Mouse (Mus musculus) lung, postnatal 0 days (tissue): ENCODE data around the gene Narf. TPM values are rescaled to one million over a fixed set of nuclear protein-coding genes. Genes with fewer than 3 reads are reported as not detected.

ENCODE experiments used
- ATAC-seq: fragments of 200-750 bp; cut with Nextera tagmentation; 2 replicates; pipeline ENCODE4 v1.8.0; 2017; ENCODE audit warnings: moderate library complexity
- DNase-seq: peaks from one replicate; pipeline ENCODE4 v3.0.0-alpha.2; 2016; ENCODE audit warnings: low spot score
- H3K27ac ChIP-seq: fragments of 300-500 bp; sonication (generic); 2 replicates; pipeline ENCODE4 v1.5.1; 2014; ENCODE audit warnings: antibody characterized with exemption, mild to moderate bottlenecking, low read length, mixed read lengths
- H3K27me3 ChIP-seq: fragments of 300-500 bp; sonication (generic); replicated peaks from 2 replicates; pipeline ENCODE4 v1.6.1; 2014; ENCODE audit warnings: low read length, mixed read lengths; ENCODE audit not compliant: insufficient read depth
- H3K36me3 ChIP-seq: fragments of 300-500 bp; sonication (generic); 2 replicates; pipeline ENCODE4 v1.6.1; 2014; ENCODE audit warnings: low read length, mixed read lengths; ENCODE audit not compliant: insufficient read depth
- H3K4me1 ChIP-seq: fragments of 300-500 bp; sonication (generic); 2 replicates; pipeline ENCODE4 v1.6.1; 2014; ENCODE audit warnings: antibody characterized with exemption, low read depth, low read length, mixed read lengths; ENCODE audit not compliant: insufficient read depth
- H3K4me2 ChIP-seq: fragments of 300-500 bp; sonication (generic); replicated peaks from 2 replicates; pipeline ENCODE4 v1.6.1; 2014; ENCODE audit warnings: low read depth, mild to moderate bottlenecking, low read length, moderate library complexity, mixed read lengths
- H3K4me3 ChIP-seq: fragments of 300-500 bp; sonication (generic); 2 replicates; pipeline ENCODE4 v1.5.1; 2014; ENCODE audit warnings: low read depth, low read length
- H3K9ac ChIP-seq: fragments of 300-500 bp; sonication (generic); replicated peaks from 2 replicates; pipeline ENCODE4 v1.6.1; 2014; ENCODE audit warnings: low read depth, mild to moderate bottlenecking
- H3K9me3 ChIP-seq: fragments of 300-500 bp; sonication (generic); 2 replicates; pipeline ENCODE4 v1.6.1; 2016; ENCODE audit warnings: low read length, mixed read lengths
- CTCF ChIP-seq: IDR thresholded peaks from 2 replicates; pipeline ENCODE4 v1.5.1; 2016; ENCODE audit warnings: antibody characterized with exemption, mild to moderate bottlenecking
- EP300 ChIP-seq: IDR thresholded peaks from 2 replicates; pipeline ENCODE4 v1.6.1; 2016; ENCODE audit warnings: antibody characterized with exemption, mild to moderate bottlenecking, control low read depth
- WGBS: fragments of 180-500 bp; shearing (Covaris S2); extraction: QIAGEN DNeasy Blood & Tissue Kit; methylation state at CpG from one replicate; pipeline ENCODE4 v1.1.7; 2014; 5-methylcytosine and 5-hydroxymethylcytosine counted together
- polyA plus RNA-seq: library from polyadenylated mRNA; unstranded; fragments of >200 nt; fragmentation: Nextera tagmentation; extraction: Ambion mirVana; gene quantifications from 2 replicates; pipeline ENCODE4 v1.2.1, GENCODE M21; 2015

Gene Narf
- polyA plus RNA-seq, 1 experiment from 2014 or later: 18.7 TPM

DNA sequence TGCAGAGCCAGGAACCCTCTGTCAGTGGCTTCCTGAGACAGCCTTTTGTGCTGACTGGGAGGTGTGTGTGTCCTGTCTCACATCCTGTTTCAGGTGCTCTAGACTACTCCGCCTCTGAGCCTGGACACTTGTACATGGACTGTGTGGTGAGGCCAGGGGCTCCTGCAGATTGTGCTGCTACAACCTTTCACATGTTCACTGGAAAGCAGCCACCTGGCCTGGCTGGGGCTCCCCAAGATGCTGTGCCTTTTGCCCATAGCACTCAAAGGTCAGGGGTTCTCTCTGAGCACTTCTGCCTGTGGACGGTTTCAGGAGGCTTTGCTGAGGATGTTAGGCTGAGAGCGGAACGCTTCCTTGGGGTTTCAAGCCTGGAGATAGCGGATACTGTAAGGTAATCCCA lies 16.3 kb upstream of the Narf start:
- DNase-seq: no peak
- 82% methylated on average over 5 of the region's 5 CpGs for WGBS
- Histone ChIP-seq H3K4me3 (no peak overlapping the region), H3K4me1 (no peaks in the 10 kb centered on the region), H3K27me3 (no peaks in the 10 kb centered on the region), H3K36me3 (peaks cover 30% of the 10 kb centered on the region), H3K9me3 (no peaks in the 10 kb centered on the region), H3K4me2 (no peak overlapping the region), H3K27ac (no peak overlapping the region), H3K9ac (no peak overlapping the region)
- ATAC-seq: no peak
- TF ChIP-seq EP300: no peak

DNA sequence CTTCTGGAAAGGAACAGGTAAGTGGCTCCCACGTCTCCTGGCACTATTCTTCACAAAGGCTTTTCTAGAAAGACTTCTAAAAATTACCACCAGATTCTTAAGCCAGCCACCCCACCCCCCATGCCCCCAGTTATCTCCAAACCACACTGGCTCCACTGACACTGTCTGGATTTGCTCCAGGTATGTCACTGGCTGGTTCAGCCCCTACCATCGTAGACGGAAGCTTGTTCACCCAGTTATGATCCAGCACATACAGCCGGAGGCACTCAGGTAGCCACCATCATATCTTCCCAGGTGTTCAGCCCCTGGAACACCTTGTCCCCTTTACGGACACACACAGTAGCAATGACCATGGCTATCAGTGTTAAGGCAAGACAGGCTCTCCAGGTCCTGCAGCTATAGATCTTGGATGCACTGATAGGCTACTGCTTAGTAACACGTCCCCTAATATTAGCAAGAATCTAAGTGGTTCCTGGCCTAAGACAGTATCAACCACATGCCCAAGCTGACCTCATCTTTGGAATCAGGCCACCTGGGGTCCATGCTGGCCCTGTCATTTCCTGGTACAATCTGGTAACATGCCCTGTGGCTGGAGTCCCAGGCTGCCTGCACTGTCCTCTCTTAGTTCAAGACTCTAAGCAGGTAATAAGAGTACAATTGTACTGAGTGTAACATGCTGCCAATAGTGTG lies 15.6 kb upstream of the Narf start:
- H3K9ac ChIP-seq: no peak overlapping the region
- DNase-seq (no peak), ATAC-seq (no peak)
- H3K27me3 ChIP-seq: no peaks in the 10 kb centered on the region
- WGBS: 87% methylated on average over 6 of the region's 6 CpGs
- H3K4me2 ChIP-seq: no peak overlapping the region
- H3K9me3 ChIP-seq: no peaks in the 10 kb centered on the region
- no peak for TF ChIP-seq CTCF
- TF ChIP-seq EP300: no peak
- peaks cover 33% of the 10 kb centered on the region for H3K36me3 ChIP-seq
- no peaks in the 10 kb centered on the region for H3K4me1 ChIP-seq
- H3K27ac ChIP-seq: no peak overlapping the region
- no peak overlapping the region for H3K4me3 ChIP-seq

GRCm38 (mm10) chr11:121228129-121229017 lies 8.7 kb upstream of the Narf start:
- peak; percentile 20; the same call in 1 of the 2 replicates for ATAC-seq
- H3K36me3 ChIP-seq: peaks cover 17% of the 10 kb centered on the region
- H3K27ac ChIP-seq: peak overlapping the region; percentile 87
- DNase-seq: peak; percentile 57
- no peaks in the 10 kb centered on the region for H3K27me3 ChIP-seq
- H3K4me1 ChIP-seq: peaks cover 9% of the 10 kb centered on the region
- TF ChIP-seq EP300 (no peak), CTCF (no peak)
- H3K9ac ChIP-seq: peak overlapping the region; percentile 50
- H3K4me3 ChIP-seq: peak overlapping the region; percentile 74
- H3K9me3 ChIP-seq: no peaks in the 10 kb centered on the region
- WGBS: 17% methylated on average over 20 of the region's 21 CpGs
- H3K4me2 ChIP-seq: peak overlapping the region; percentile 81

DNA sequence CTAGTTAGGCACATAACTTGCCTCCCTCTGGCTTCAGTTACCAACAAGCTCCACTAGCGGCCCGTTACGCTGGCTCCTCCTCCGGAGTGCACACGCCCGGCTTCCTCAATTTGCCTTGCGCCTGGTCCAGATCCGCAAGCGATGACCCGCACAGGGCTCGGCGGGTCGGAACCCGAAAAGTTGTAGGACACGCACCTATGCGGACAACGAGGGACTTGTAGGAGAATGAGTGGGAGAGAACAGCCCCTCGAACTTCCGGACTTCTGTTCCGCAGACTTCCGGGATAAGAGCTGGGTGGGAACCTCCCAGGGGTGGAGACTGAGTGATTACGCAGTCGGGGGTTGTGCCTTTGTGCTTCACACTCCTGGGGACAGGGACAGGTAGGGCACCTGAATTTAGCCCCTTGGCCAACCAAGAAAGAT lies 8.0 kb upstream of the Narf start, which contains the start of gene Cybc1:
Gene Cybc1, minus strand, starts transcription at position 305 of the 422 bp plus-strand sequence.
- DNase-seq: peak; percentile 92
- H3K9me3 ChIP-seq: no peaks in the 10 kb centered on the region
- H3K4me2 ChIP-seq: peak within 1 kb of the TSS; percentile 81
- H3K9ac ChIP-seq: peak within 1 kb of the TSS; percentile 50
- H3K4me3 ChIP-seq: peak within 1 kb of the TSS; percentile 74
- no peak for TF ChIP-seq EP300
- TF ChIP-seq CTCF: no peak; the same call in 1 of the 2 replicates
- peaks cover 15% of the 10 kb centered on the region for H3K36me3 ChIP-seq
- peaks cover 9% of the 10 kb centered on the region for H3K4me1 ChIP-seq
- ATAC-seq: peak; percentile 95
- 4% methylated on average over 23 of the region's 23 CpGs for WGBS
- H3K27ac ChIP-seq: peak within 1 kb of the TSS; percentile 87
- H3K27me3 ChIP-seq: no peaks in the 10 kb centered on the region

DNA sequence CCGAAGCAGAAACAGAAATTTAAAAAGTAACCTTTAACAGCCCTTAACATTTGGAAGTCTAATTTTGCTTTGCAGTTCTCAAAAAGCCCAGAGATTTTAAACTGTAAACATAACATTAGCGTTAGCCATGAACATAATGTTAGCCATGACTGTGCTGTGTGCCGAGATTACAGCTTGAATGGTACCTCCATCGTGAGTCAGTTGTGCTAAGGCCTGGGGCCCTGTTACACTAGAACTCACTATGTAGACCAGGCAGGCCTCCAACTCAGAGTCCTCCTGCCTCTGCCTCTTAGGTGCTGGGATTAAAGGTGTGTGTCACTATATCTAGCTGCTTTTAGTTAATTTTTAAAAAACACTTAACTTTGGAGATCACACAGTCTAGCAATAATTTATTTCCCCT lies 5.9 kb upstream of the Narf start:
- 0 out of 2 replicates have a peak, but pooled peaks cover 2% of the 10 kb centered on the region for H3K36me3 ChIP-seq
- no peak overlapping the region for H3K4me3 ChIP-seq
- 81% methylated on average over 4 of the region's 4 CpGs for WGBS
- DNase-seq: no peak
- H3K9ac ChIP-seq: no peak overlapping the region
- no peaks in the 10 kb centered on the region for H3K27me3 ChIP-seq
- no peak overlapping the region for H3K4me2 ChIP-seq
- no peak for ATAC-seq
- no peaks in the 10 kb centered on the region for H3K9me3 ChIP-seq
- no peak overlapping the region for H3K27ac ChIP-seq
- peaks cover 12% of the 10 kb centered on the region for H3K4me1 ChIP-seq
- TF ChIP-seq CTCF (no peak), EP300 (no peak)

DNA sequence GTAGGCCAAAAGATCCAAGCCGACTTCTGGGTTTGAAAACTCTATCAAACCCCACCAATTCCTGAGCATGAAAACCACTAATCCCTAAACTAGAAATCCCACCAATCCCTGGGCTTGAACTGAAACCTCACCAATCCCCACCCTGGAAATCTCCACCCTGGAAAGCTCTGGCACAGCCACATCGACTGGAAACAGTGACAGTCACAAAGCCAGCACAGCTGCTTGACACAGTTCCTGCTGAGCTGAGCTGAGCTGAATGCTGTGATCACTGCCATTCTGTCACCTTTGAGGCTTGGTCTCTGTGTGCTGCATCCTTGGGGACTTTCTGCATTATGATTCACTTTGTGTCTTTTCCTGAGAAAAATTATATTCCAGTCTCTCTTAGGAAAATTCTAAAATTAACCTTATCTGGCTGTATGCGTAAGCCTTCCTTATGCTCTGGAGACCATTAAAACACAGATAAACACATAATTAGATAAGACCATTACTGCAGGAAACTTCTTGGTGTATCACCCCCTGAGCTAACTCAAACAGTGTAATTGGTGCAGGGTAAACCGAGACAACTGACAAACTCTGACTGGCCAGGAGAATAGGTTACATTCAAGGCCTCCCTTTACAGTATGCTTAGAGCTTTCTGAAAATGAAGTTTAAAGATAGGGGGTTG lies 5.3 kb upstream of the Narf start:
- Histone ChIP-seq H3K9ac (no peak overlapping the region), H3K4me2 (no peak overlapping the region), H3K27me3 (no peaks in the 10 kb centered on the region), H3K9me3 (no peaks in the 10 kb centered on the region), H3K4me3 (no peak overlapping the region), H3K36me3 (no peaks in the 10 kb centered on the region), H3K27ac (no peak overlapping the region), H3K4me1 (peaks cover 15% of the 10 kb centered on the region)
- DNase-seq (no peak), ATAC-seq (no peak)
- TF ChIP-seq EP300 (no peak), CTCF (no peak)
- WGBS: 52% methylated on average over 4 of the region's 4 CpGs
